Mouse (Mus musculus): ENCODE results near the gene Mpped2. TPM values are rescaled to one million over a fixed set of nuclear protein-coding genes. Genes with fewer than 3 reads are reported as not detected.

Gene Mpped2
- total and polyA plus RNA-seq, 2 experiments from 2014 or later: 39.1 to 80.0 TPM

- Histone ChIP-seq H3K9ac (replicated peaks; ENCODE audit: low read length) (no peak overlapping the region), H3K27ac (no peak overlapping the region), H3K9me3 (ENCODE audit: low read length) (no peaks in the 10 kb centered on the region), H3K4me2 (ENCODE audit: low read depth, low read length) (peak overlapping the region; percentile 97; the same call in 1 of the 2 replicates), H3K4me3 (ENCODE audit: low read length) (no peak overlapping the region), H3K36me3 (ENCODE audit: insufficient read depth, low read length) (no peaks in the 10 kb centered on the region), H3K4me1 (ENCODE audit: insufficient read depth, low read length) (no peaks in the 10 kb centered on the region), H3K27me3 (ENCODE audit: insufficient read depth, low read length) (no peaks in the 10 kb centered on the region)
- 12% methylated on average over 6 of the region's 6 CpGs for WGBS
- DNase-seq (ENCODE audit: low spot score) (no peak), ATAC-seq (no peak)
- no peak for TF ChIP-seq CTCF (IDR thresholded peaks at IDR 0.05; ENCODE audit: low read depth)
These were observed 1.2 kb upstream of the Mpped2 start for GRCm38 (mm10) chr2:106691753-106692363.

GRCm38 (mm10) chr2:106692405-106692782 lies 675 bp upstream of the Mpped2 start:
- Histone ChIP-seq H3K4me3 (ENCODE audit: low read length) (peak overlapping the region; percentile 92), H3K9ac (replicated peaks; ENCODE audit: low read length) (peak overlapping the region; percentile 91; the same call in 1 of the 2 replicates), H3K4me2 (ENCODE audit: low read depth, low read length) (peak overlapping the region; percentile 97), H3K4me1 (ENCODE audit: insufficient read depth, low read length) (no peaks in the 10 kb centered on the region), H3K27ac (peak overlapping the region; percentile 95; the same call in 1 of the 2 replicates), H3K9me3 (ENCODE audit: low read length) (no peaks in the 10 kb centered on the region), H3K36me3 (ENCODE audit: insufficient read depth, low read length) (no peaks in the 10 kb centered on the region), H3K27me3 (ENCODE audit: insufficient read depth, low read length) (no peaks in the 10 kb centered on the region)
- DNase-seq (ENCODE audit: low spot score): peak; percentile 36
- 4% methylated on average over 14 of the region's 14 CpGs for WGBS
- ATAC-seq: no peak
- TF ChIP-seq CTCF (IDR thresholded peaks at IDR 0.05; ENCODE audit: low read depth): no peak

- Histone ChIP-seq H3K9me3 (ENCODE audit: low read length) (no peaks in the 10 kb centered on the region), H3K36me3 (ENCODE audit: insufficient read depth, low read length) (no peaks in the 10 kb centered on the region), H3K27ac (peak overlapping the region; percentile 95), H3K4me1 (ENCODE audit: insufficient read depth, low read length) (no peaks in the 10 kb centered on the region), H3K4me3 (ENCODE audit: low read length) (peak overlapping the region; percentile 92), H3K27me3 (ENCODE audit: insufficient read depth, low read length) (no peaks in the 10 kb centered on the region), H3K4me2 (ENCODE audit: low read depth, low read length) (peak overlapping the region; percentile 97), H3K9ac (replicated peaks; ENCODE audit: low read length) (peak overlapping the region; percentile 91)
- 2% methylated on average over 79 of the region's 91 CpGs for WGBS
- ATAC-seq: peak; percentile 70
- DNase-seq (ENCODE audit: low spot score): peak; percentile 63
- no peak for TF ChIP-seq CTCF (IDR thresholded peaks at IDR 0.05; ENCODE audit: low read depth)
These were observed 865 bp downstream of the Mpped2 start for GRCm38 (mm10) chr2:106693702-106694566.

- TF ChIP-seq CTCF (IDR thresholded peaks at IDR 0.05; ENCODE audit: low read depth): no peak
- H3K27ac ChIP-seq: peak overlapping the region; percentile 95
- DNase-seq (ENCODE audit: low spot score): no peak
- ATAC-seq: no peak
- H3K9me3 ChIP-seq (ENCODE audit: low read length): no peaks in the 10 kb centered on the region
- no peaks in the 10 kb centered on the region for H3K36me3 ChIP-seq (ENCODE audit: insufficient read depth, low read length)
- H3K4me3 ChIP-seq (ENCODE audit: low read length): peak overlapping the region; percentile 92
- peak overlapping the region; percentile 91 for H3K9ac ChIP-seq (replicated peaks; ENCODE audit: low read length)
- WGBS: 0% methylated on average over 10 of the region's 10 CpGs
- H3K4me1 ChIP-seq (ENCODE audit: insufficient read depth, low read length): no peaks in the 10 kb centered on the region
- no peaks in the 10 kb centered on the region for H3K27me3 ChIP-seq (ENCODE audit: insufficient read depth, low read length)
- H3K4me2 ChIP-seq (ENCODE audit: low read depth, low read length): peak overlapping the region; percentile 97
These were observed 1.5 kb downstream of the Mpped2 start for GRCm38 (mm10) chr2:106694567-106694885.

GRCm38 (mm10) chr2:106694886-106695733 lies 2.0 kb downstream of the Mpped2 start:
- no peaks in the 10 kb centered on the region for H3K9me3 ChIP-seq (ENCODE audit: low read length)
- H3K4me3 ChIP-seq (ENCODE audit: low read length): peak overlapping the region; percentile 92
- no peaks in the 10 kb centered on the region for H3K4me1 ChIP-seq (ENCODE audit: insufficient read depth, low read length)
- no peak for TF ChIP-seq CTCF (IDR thresholded peaks at IDR 0.05; ENCODE audit: low read depth)
- peak overlapping the region; percentile 95 for H3K27ac ChIP-seq
- peak overlapping the region; percentile 91 for H3K9ac ChIP-seq (replicated peaks; ENCODE audit: low read length)
- H3K36me3 ChIP-seq (ENCODE audit: insufficient read depth, low read length): no peaks in the 10 kb centered on the region; the same call in 1 of the 2 replicates
- H3K27me3 ChIP-seq (ENCODE audit: insufficient read depth, low read length): no peaks in the 10 kb centered on the region
- peak; percentile 68 for ATAC-seq
- peak; percentile 68 for DNase-seq (ENCODE audit: low spot score)
- H3K4me2 ChIP-seq (ENCODE audit: low read depth, low read length): peak overlapping the region; percentile 97
- WGBS: under 1% methylated on average over 35 of the region's 41 CpGs

DNA sequence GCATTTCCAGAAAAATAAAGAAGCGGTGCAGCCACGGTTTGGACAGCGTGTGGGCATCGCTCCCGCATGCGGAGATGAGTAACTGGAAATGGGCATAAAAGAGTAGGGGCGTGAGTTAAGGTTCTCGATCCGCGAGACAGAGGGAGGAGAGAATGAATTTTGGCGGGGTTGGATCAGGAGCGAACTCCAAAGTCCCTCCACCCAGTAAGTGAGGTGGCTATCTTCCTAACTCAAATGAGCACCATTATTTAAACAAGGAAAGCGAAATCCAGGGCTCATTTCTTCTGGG lies 2.6 kb downstream of the Mpped2 start:
- ATAC-seq (no peak), DNase-seq (ENCODE audit: low spot score) (no peak)
- 4% methylated on average over 13 of the region's 13 CpGs for WGBS
- no peak for TF ChIP-seq CTCF (IDR thresholded peaks at IDR 0.05; ENCODE audit: low read depth)
- no peaks in the 10 kb centered on the region; the same call in 1 of the 2 replicates for H3K36me3 ChIP-seq (ENCODE audit: insufficient read depth, low read length)
- H3K4me3 ChIP-seq (ENCODE audit: low read length): peak overlapping the region; percentile 92
- H3K9ac ChIP-seq (replicated peaks; ENCODE audit: low read length): peak overlapping the region; percentile 91
- H3K27me3 ChIP-seq (ENCODE audit: insufficient read depth, low read length): no peaks in the 10 kb centered on the region
- H3K9me3 ChIP-seq (ENCODE audit: low read length): no peaks in the 10 kb centered on the region
- H3K4me2 ChIP-seq (ENCODE audit: low read depth, low read length): peak overlapping the region; percentile 97
- peak overlapping the region; percentile 41; the same call in 1 of the 2 replicates for H3K27ac ChIP-seq
- no peaks in the 10 kb centered on the region for H3K4me1 ChIP-seq (ENCODE audit: insufficient read depth, low read length)

All from hindbrain, postnatal 0 days (tissue).